Mouse (Mus musculus) spleen, postnatal 4 days (tissue): ENCODE data around the gene Ybx1.
"Not testable (repeated sequence)": the region's sequence is repeated elsewhere in the genome, so short reads cannot be mapped to it uniquely, and the experiment has no call there.

ENCODE experiments used
- DNase-seq, 2 experiments: peaks; one replicate each; pipeline ENCODE4 v3.0.0; 2022; ENCODE audit warnings: low spot score in 2 of 2

The Ybx1 gene

GRCm38 (mm10) chr4:119294415-119295133 lies at the start of gene Ybx1:
Ybx1 (minus strand) TSS chr4:119294604.
- DNase-seq: peak; percentile 100

- DNase-seq: peak in 1 of 2 experiments; percentile 70
These were observed 44.5 kb upstream of the Ybx1 start for GRCm38 (mm10) chr4:119338861-119339361.

- no peak for DNase-seq
These were observed 44.0 kb upstream of the Ybx1 start for GRCm38 (mm10) chr4:119338422-119338821.

GRCm38 (mm10) chr4:119333487-119333886 lies 39.1 kb upstream of the Ybx1 start:
- no peak for DNase-seq

GRCm38 (mm10) chr4:119320896-119321550 lies 26.6 kb upstream of the Ybx1 start:
- DNase-seq: no peak

DNA sequence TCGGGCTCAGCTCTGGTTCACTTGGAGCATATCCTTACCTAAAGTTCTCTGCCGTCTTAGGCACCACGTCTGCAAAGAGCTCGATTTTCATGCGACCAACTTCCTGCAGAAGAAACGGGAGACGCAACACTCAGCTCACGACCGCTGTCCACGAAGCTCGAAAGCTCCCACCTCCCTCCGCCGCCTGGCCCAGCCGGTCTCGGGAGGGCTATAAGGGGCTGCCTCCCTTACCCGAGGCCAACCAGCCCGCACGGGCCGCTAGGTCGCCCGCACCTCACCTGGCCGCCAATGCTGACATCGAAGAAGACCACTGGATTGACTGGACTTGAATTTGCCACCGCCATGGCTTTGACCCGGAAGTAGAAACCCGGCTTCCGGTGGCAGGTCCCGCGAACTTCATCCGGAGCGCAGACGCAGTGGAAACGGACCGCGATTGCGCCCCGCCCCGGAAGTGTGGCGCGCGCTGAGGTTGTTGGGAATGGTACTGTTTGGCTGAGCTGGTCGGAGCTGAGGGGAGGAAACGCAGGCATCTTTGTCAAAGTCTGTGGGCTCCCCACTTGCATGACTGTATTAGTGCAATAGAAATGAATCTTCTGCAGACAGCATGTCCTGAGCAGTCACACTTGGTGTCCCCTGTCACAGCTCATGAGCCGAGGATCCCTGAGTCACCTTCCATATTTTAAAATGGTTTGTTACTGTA lies 25.9 kb upstream of the Ybx1 start, which contains the start of gene Ppih:
TSS of gene Ppih (minus strand) at position 416 of the 700 bp plus-strand sequence.
- peak; percentile 93 to 96 for DNase-seq

DNA sequence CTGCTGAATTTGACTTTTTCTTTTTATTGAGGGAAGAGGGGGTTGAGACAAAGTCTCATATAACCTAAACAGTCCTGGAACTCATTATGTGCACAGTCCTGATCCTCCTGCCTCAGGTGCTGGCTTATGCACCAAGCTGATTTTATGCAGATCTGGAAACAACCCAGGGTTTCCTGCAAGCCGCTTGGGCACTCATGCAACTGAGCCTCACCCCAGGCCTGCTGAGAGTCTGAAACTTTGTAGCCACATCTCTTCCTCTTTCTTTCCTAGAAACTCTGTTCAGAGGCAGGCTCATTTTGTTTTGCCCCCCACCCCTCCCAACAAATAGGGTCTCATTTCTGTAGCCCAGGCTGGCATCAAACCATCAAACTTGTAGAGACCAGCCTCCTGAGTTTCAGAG lies 19.4 kb upstream of the Ybx1 start:
- DNase-seq: no peak

GRCm38 (mm10) chr4:119305418-119305817 lies 11.0 kb upstream of the Ybx1 start:
- DNase-seq: no peak

- DNase-seq: no peak
These were observed 8.9 kb upstream of the Ybx1 start for GRCm38 (mm10) chr4:119303291-119303690.

DNA sequence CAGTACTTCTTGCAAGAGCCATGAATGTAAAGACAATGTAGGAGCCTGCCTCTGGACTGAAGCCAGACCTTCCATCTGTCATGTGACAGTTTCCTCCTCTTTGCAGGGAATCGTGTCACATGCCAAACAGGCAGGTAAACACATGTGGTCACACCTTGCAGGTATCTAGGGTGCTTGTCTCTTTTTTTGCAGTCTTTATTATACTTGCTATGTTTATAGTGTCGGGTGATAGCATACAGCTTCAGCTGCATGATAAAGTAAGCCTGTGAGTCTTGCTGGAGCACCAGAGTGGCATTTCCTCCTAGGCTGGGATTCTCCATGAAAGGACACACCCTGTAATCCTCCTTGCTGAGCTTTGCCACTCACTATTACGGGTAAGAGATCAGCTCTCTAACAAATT lies 7.4 kb upstream of the Ybx1 start:
- DNase-seq: no peak

GRCm38 (mm10) chr4:119300761-119301160 lies 6.4 kb upstream of the Ybx1 start:
- no peak for DNase-seq

- no peak for DNase-seq
These were observed 3.0 kb upstream of the Ybx1 start for GRCm38 (mm10) chr4:119297361-119297760.

GRCm38 (mm10) chr4:119295134-119295453 lies 690 bp upstream of the Ybx1 start:
- DNase-seq: no peak

- peak; percentile 39 to 75 for DNase-seq
These were observed 688 bp downstream of the Ybx1 start for GRCm38 (mm10) chr4:119293574-119294258.

DNA sequence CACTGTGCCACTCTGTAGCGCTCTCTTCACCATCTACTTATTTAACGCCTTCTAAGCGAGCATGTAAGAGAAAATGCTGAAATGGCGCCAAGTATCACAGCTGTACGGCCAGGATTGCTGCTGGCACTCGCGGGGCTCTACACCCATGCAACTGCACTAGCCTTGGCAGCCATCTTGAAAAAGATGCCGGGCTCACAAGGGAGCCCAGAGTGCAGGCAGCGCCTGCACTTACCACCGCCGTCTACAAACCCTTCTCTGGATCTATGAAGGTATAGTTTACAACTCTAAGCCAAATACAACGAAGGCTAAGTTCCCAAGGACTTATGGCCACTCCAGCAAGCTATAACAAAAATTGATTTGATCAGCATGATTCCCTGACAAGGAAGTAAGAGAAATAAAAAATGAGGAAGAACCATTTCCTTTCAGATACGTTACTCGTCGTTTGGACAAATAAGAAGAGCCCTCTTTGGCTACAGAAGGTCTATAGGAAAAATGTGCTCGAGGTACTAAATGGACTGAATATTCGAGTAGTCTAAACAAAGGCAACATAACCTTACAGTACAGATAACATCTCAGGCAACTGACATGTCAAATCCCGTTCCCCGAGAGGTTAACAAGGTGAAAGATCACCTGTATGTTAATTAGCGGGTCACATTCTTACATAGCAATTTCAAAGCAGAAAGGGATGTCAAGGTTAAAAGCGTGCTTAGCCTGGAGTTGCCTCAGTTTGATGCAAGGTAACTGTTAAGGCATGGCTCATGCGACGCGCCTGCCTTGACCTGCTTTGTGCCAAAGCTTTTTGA lies 1.4 kb downstream of the Ybx1 start:
- peak; percentile 56 to 72 for DNase-seq

- DNase-seq: no peak
These were observed 2.5 kb downstream of the Ybx1 start for GRCm38 (mm10) chr4:119291921-119292320.

GRCm38 (mm10) chr4:119285336-119285735 lies 9.1 kb downstream of the Ybx1 start:
- DNase-seq: no peak

GRCm38 (mm10) chr4:119284861-119285260 lies 9.5 kb downstream of the Ybx1 start:
- DNase-seq: no peak

DNA sequence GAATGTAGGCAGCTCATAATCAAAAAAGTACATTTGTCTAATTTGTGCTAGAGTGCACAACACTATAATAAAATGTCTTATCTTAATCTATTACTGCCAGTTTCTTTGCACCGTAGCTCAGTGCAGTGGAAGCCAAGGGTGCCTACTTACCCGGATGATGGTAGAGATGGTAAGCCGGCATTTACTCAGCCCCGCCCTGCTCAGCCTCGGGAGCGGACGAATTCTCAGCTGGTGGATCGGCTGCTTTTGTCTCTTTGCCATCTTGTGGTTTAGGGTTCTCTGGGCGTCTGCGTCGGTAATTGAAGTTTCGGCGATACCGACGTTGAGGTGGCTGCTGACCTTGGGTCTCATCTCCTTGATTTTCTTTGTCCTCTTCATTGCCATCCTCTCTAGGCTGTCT lies 15.6 kb downstream of the Ybx1 start:
- DNase-seq: not testable (repeated sequence)

GRCm38 (mm10) chr4:119275726-119276125 lies 18.7 kb downstream of the Ybx1 start:
- no peak for DNase-seq

- DNase-seq: no peak
These were observed 19.2 kb downstream of the Ybx1 start for GRCm38 (mm10) chr4:119275226-119275625.
